Mouse (Mus musculus): ENCODE measurements around the gene Tmem183a.

DNA sequence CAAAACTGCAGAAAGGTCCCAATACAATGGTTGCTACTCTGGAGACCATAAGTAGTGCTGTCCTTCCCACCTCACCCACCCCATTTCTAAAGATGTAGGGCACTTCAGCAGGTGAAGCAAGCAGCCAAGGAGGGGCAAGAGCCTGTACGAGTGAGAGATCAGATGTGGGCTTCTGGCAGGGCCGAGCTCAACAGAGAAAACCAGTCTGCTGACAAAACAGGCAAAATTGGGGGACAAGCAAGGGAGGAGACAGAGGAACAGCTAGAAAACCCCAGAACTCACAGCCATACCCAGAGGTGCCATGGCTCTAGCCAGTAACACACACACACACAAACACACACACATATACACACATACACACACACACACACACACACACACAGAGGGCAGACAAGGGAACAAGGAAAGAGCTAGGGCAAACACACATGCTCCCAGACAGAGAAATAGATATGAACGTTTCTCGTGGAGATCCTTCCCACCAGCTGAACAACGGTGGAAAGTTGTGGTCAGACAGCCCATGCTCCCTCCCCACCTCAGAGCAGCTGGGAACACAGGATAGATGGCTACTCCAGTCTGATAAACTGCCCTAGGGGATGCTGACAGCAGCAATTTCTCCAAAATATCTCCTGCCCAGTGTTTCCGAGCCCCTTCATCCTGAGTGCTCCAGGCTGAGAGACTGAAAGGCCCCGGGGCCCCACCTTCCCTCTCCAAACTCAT is 27.5 kb downstream of the Tmem183a start:
- TF ChIP-seq CTCF (IDR thresholded peaks at IDR 0.05; ENCODE audit: extremely low read depth, insufficient read length, insufficient replicate concordance, low read depth, low read length) = no peak
- TF ChIP-seq POLR2A (IDR thresholded peaks at IDR 0.05; ENCODE audit: low read depth, low read length) = no peak
